Mouse (Mus musculus): ENCODE measurements around the gene Slc8a1. TPM values are rescaled to one million over a fixed set of nuclear protein-coding genes. Genes with fewer than 3 reads are reported as not detected.

Slc8a1 gene
- polyA plus RNA-seq, 1 experiment from 2014 or later = 6.6 TPM

DNA sequence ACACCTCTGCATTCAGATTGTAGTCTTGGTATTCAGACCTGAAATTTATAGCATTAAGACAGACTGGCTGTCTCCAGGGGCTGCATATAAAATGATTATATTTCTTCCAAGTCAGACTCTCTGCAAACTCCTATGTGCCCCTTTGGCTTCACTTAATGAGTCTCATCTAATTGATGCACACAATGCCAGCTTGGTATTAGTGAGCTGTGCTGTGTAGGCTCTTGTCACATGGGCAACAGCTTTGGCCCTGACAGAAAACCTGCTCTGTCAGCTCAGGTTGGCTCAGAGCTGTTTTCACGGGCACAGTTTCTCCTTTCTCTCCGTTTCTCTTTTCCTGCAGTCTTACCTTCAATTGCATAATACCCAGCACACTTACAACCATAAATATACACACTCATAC is 60.7 kb downstream of the Slc8a1 start:
- Histone ChIP-seq H3K4me1 (ENCODE audit: control insufficient read depth, insufficient read depth, low read length) (no peaks in the 10 kb centered on the region), H3K4me2 (ENCODE audit: low read depth, low read length) (no peak overlapping the region), H3K9ac (ENCODE audit: low read length) (no peak overlapping the region), H3K36me3 (ENCODE audit: control insufficient read depth, insufficient read depth, low read length) (no peaks in the 10 kb centered on the region), H3K27ac (ENCODE audit: low read length) (no peak overlapping the region), H3K27me3 (ENCODE audit: control insufficient read depth, insufficient read depth, low read length) (no peaks in the 10 kb centered on the region), H3K4me3 (replicated peaks; ENCODE audit: low read length) (no peak overlapping the region), H3K9me3 (replicated peaks; ENCODE audit: control insufficient read depth, low read length) (no peaks in the 10 kb centered on the region)
- WGBS = 81% methylated on average over 2 of the region's 2 CpGs
- no peak for ATAC-seq (ENCODE audit: insufficient read depth, low FRiP score)

DNA sequence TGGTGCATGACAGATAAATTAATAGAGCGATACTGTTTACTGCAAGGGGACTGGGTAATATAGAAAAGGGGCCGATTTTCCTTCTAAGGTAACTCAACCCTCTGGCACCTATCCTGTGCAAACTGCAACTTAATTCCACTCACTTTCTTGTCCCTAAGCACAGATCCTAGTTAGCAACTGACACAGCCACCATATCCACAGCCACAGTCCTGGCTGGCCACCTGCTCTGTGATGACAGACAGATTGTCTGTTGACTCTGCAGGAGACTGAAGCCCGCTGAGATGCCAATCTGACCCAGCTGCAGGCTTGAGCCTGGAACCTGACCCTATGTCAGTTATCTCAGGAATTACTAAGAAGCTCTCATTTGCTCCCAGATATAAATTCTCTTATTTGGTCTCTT is 62.0 kb downstream of the Slc8a1 start:
- Histone ChIP-seq H3K4me1 (ENCODE audit: control insufficient read depth, insufficient read depth, low read length) (no peaks in the 10 kb centered on the region), H3K9me3 (replicated peaks; ENCODE audit: control insufficient read depth, low read length) (no peaks in the 10 kb centered on the region), H3K27ac (ENCODE audit: low read length) (no peak overlapping the region), H3K4me3 (replicated peaks; ENCODE audit: low read length) (no peak overlapping the region), H3K9ac (ENCODE audit: low read length) (no peak overlapping the region), H3K4me2 (ENCODE audit: low read depth, low read length) (no peak overlapping the region), H3K27me3 (ENCODE audit: control insufficient read depth, insufficient read depth, low read length) (peaks cover 9% of the 10 kb centered on the region; the same call in 1 of the 2 replicates), H3K36me3 (ENCODE audit: control insufficient read depth, insufficient read depth, low read length) (no peaks in the 10 kb centered on the region)
- no peak for ATAC-seq (ENCODE audit: insufficient read depth, low FRiP score)
- 73% methylated on average over 3 of the region's 3 CpGs for WGBS

DNA sequence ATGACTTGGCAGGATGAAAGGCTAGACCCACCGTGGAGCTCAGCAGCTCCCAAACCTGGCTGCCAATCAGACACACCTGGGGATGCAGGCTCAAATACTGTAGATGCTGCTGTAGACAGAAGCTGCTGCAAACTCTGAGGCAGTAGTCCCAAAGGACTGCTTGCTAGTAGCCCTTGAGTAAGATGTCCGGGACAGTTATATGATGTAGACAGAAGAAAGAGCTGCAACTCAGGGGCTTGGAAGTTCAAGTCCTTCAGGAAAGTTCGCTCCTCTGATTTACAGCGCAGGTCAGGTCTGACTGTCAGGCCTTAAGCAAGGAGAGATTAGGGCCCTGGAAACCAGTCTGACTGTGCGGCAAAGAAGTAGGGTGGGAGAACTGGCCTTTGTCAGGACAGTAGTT is 66.9 kb downstream of the Slc8a1 start:
- Histone ChIP-seq H3K27me3 (ENCODE audit: control insufficient read depth, insufficient read depth, low read length) (peaks cover 11% of the 10 kb centered on the region; the same call in 1 of the 2 replicates), H3K9me3 (replicated peaks; ENCODE audit: control insufficient read depth, low read length) (no peaks in the 10 kb centered on the region), H3K27ac (ENCODE audit: low read length) (no peak overlapping the region), H3K36me3 (ENCODE audit: control insufficient read depth, insufficient read depth, low read length) (no peaks in the 10 kb centered on the region), H3K4me3 (replicated peaks; ENCODE audit: low read length) (no peak overlapping the region), H3K4me2 (ENCODE audit: low read depth, low read length) (no peak overlapping the region), H3K4me1 (ENCODE audit: control insufficient read depth, insufficient read depth, low read length) (peaks cover 16% of the 10 kb centered on the region; the same call in 1 of the 2 replicates), H3K9ac (ENCODE audit: low read length) (no peak overlapping the region)
- WGBS = 48% methylated on average over 5 of the region's 5 CpGs
- ATAC-seq (ENCODE audit: insufficient read depth, low FRiP score) = no peak

DNA sequence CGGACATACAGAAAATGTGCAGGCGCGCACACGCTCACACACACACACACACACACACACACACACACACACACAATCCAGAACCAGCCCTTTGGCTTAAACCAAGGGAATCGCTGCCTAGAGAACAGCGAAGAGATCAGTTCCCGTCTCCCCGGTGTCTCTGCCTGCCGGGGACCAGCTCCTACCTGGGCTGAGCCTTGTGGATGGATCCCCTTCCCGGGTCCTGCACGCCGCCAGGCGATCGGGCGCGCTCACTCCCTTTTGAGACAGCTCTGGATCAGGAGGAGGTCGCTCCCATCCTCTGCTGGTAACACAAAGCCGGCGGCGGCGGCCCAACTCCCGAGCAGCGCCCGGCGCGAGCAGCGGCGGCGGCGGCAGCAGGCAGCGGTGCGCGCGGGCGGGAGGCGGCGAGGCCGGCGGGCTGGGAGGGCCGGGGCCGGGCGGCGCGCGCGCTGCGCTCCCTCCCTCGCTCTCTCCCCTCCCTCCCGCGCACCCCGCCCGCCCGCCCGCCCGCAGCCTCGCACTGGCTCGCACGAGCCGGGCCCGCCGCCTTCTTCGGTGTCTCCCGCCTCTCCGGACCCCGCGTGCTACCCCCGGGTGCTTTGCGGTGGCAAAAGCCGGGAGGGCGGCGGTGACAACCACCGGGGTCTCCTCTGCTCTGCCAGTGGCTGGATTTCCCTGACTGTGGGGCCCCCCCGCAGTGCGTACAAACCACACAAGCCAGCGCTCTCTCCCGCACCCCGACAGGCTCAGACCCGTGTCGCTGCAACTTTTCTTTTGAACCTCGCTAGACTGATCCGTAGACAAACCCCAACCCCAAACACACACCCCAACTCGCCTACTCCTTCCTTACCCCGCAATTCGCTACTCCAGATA is 68.1 kb downstream of the Slc8a1 start:
- Histone ChIP-seq H3K9ac (ENCODE audit: low read length) (peak overlapping the region; percentile 85), H3K9me3 (replicated peaks; ENCODE audit: control insufficient read depth, low read length) (no peaks in the 10 kb centered on the region), H3K4me3 (replicated peaks; ENCODE audit: low read length) (peak overlapping the region; percentile 60), H3K27ac (ENCODE audit: low read length) (peak overlapping the region; percentile 85), H3K36me3 (ENCODE audit: control insufficient read depth, insufficient read depth, low read length) (no peaks in the 10 kb centered on the region), H3K27me3 (ENCODE audit: control insufficient read depth, insufficient read depth, low read length) (peaks cover 11% of the 10 kb centered on the region; the same call in 1 of the 2 replicates), H3K4me2 (ENCODE audit: low read depth, low read length) (peak overlapping the region; percentile 89), H3K4me1 (ENCODE audit: control insufficient read depth, insufficient read depth, low read length) (peaks cover 16% of the 10 kb centered on the region; the same call in 1 of the 2 replicates)
- ATAC-seq (ENCODE audit: insufficient read depth, low FRiP score) = peak; percentile 87
- WGBS = under 1% methylated on average over 49 of the region's 84 CpGs

DNA sequence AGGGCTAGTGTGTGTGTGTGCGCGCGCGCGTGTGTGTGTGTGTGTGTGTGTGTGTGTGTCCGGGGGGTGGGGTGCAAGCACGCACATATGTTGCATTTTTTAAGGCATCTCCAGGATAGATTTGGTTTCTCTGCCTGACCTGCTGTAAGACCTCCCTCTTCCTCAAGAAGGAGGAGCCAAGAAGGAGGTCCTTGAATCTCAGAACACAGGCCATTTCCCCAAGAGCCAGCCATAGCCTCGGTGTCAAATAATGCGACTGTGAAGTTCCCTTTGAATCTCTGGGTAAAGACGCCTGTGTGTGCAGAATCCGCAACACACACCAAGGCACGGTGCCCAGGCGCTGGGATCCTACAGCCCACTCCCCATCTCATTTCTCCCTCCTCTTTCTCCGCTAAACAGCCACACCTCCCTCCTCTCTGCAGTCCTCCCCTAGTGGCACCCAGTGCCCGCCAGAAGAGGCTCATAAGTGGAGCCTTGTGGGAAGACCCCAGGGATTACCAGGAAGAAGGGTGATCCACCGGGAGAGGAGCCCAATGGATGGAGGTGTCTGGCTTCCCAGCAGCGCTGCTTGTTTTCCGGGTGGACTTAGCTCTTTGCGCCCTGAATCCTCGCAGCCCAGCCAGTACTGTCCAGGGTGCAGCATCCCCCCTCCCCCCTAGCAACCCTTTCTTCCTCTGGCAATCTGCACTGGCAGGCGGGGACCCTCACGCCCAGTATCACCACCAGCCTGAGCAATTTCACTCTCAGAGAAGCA is 68.9 kb downstream of the Slc8a1 start:
- Histone ChIP-seq H3K4me2 (ENCODE audit: low read depth, low read length) (peak overlapping the region; percentile 89), H3K27me3 (ENCODE audit: control insufficient read depth, insufficient read depth, low read length) (peaks cover 11% of the 10 kb centered on the region; the same call in 1 of the 2 replicates), H3K27ac (ENCODE audit: low read length) (peak overlapping the region; percentile 85), H3K9me3 (replicated peaks; ENCODE audit: control insufficient read depth, low read length) (no peaks in the 10 kb centered on the region), H3K9ac (ENCODE audit: low read length) (peak overlapping the region; percentile 85), H3K4me1 (ENCODE audit: control insufficient read depth, insufficient read depth, low read length) (peaks cover 16% of the 10 kb centered on the region; the same call in 1 of the 2 replicates), H3K4me3 (replicated peaks; ENCODE audit: low read length) (peak overlapping the region; percentile 60), H3K36me3 (ENCODE audit: control insufficient read depth, insufficient read depth, low read length) (no peaks in the 10 kb centered on the region)
- WGBS = 2% methylated on average over 22 of the region's 22 CpGs
- ATAC-seq (ENCODE audit: insufficient read depth, low FRiP score) = peak; percentile 62; the same call in 1 of the 2 replicates

DNA sequence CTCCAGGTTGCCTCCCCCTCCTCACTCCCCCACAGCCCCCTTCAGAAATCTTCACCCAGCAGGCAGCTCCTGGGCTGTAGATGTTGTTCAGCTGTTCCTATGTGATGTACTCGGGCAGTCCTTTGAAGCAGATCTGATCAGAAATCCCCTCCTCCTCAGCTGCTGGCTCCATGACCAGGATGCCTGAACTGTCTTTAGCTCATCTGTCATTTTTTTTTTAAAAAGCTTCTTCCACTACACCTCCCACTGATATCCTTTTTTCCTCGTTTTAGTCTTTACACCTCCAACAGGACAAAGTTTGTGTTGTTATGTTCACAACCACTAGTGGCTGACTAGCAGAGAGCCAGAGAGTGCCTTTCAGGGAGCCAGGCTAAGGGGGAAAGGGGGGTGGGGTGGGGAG is 69.7 kb downstream of the Slc8a1 start:
- no peaks in the 10 kb centered on the region for H3K9me3 ChIP-seq (replicated peaks; ENCODE audit: control insufficient read depth, low read length)
- peak overlapping the region; percentile 60 for H3K4me3 ChIP-seq (replicated peaks; ENCODE audit: low read length)
- H3K4me2 ChIP-seq (ENCODE audit: low read depth, low read length) = peak overlapping the region; percentile 89
- H3K4me1 ChIP-seq (ENCODE audit: control insufficient read depth, insufficient read depth, low read length) = peaks cover 16% of the 10 kb centered on the region; the same call in 1 of the 2 replicates
- 11% methylated on average over 2 of the region's 2 CpGs for WGBS
- ATAC-seq (ENCODE audit: insufficient read depth, low FRiP score) = no peak
- peak overlapping the region; percentile 85; the same call in 1 of the 2 replicates for H3K9ac ChIP-seq (ENCODE audit: low read length)
- H3K27ac ChIP-seq (ENCODE audit: low read length) = peak overlapping the region; percentile 46; the same call in 1 of the 2 replicates
- H3K27me3 ChIP-seq (ENCODE audit: control insufficient read depth, insufficient read depth, low read length) = peaks cover 11% of the 10 kb centered on the region; the same call in 1 of the 2 replicates
- H3K36me3 ChIP-seq (ENCODE audit: control insufficient read depth, insufficient read depth, low read length) = no peaks in the 10 kb centered on the region

DNA sequence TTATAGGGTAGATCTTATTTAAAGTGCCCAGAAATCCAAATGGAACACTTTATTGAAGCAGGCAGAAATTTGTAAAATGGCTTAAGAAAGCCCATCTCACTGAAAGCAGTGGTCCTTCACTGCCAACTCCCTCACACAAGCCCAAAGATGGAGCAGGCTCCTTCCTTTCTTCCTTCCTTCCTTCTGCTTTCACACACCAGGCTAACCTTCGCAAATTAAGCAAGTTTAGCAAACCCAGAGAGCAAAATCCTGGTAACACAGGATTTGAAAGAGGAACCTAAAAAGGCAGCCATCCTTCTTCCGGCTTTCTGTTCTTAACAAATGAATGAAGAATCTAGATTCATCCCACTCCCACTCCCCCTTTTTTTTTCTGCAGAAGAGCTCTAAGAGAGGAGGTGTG is 70.2 kb downstream of the Slc8a1 start:
- ATAC-seq (ENCODE audit: insufficient read depth, low FRiP score) = no peak
- Histone ChIP-seq H3K9me3 (replicated peaks; ENCODE audit: control insufficient read depth, low read length) (no peaks in the 10 kb centered on the region), H3K9ac (ENCODE audit: low read length) (peak overlapping the region; percentile 8; the same call in 1 of the 2 replicates), H3K4me2 (ENCODE audit: low read depth, low read length) (peak overlapping the region; percentile 89), H3K27ac (ENCODE audit: low read length) (no peak overlapping the region), H3K27me3 (ENCODE audit: control insufficient read depth, insufficient read depth, low read length) (peaks cover 11% of the 10 kb centered on the region; the same call in 1 of the 2 replicates), H3K4me1 (ENCODE audit: control insufficient read depth, insufficient read depth, low read length) (peaks cover 16% of the 10 kb centered on the region; the same call in 1 of the 2 replicates), H3K36me3 (ENCODE audit: control insufficient read depth, insufficient read depth, low read length) (no peaks in the 10 kb centered on the region), H3K4me3 (replicated peaks; ENCODE audit: low read length) (peak overlapping the region; percentile 60)
- 56% methylated on average over 2 of the region's 2 CpGs for WGBS

DNA sequence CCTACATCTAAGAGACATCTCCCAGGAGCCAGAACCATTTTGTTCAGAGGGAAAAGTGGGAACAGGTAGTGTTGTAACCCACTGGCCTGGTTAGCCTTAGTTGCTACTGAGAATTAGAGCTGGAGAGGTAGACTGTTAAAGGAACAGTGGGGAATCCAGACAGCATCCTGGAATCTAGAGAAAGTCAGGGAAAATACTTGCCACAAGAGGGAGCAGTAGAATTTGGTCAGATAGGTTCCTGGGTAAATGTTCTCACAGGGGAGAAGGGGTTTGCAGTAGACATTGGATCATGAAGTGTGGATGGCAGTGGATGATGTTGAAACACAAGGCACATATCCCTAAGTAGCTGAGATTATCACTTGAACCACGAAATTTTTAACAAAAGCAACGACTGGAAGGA is 71.6 kb downstream of the Slc8a1 start:
- Histone ChIP-seq H3K4me3 (replicated peaks; ENCODE audit: low read length) (no peak overlapping the region), H3K9ac (ENCODE audit: low read length) (no peak overlapping the region), H3K27ac (ENCODE audit: low read length) (no peak overlapping the region), H3K4me2 (ENCODE audit: low read depth, low read length) (no peak overlapping the region), H3K27me3 (ENCODE audit: control insufficient read depth, insufficient read depth, low read length) (peaks cover 5% of the 10 kb centered on the region; the same call in 1 of the 2 replicates), H3K4me1 (ENCODE audit: control insufficient read depth, insufficient read depth, low read length) (peaks cover 16% of the 10 kb centered on the region; the same call in 1 of the 2 replicates), H3K9me3 (replicated peaks; ENCODE audit: control insufficient read depth, low read length) (no peaks in the 10 kb centered on the region), H3K36me3 (ENCODE audit: control insufficient read depth, insufficient read depth, low read length) (no peaks in the 10 kb centered on the region)
- ATAC-seq (ENCODE audit: insufficient read depth, low FRiP score) = no peak
- 43% methylated on average over 2 of the region's 2 CpGs for WGBS

All from stomach, embryonic 16.5 days (tissue).